Mouse (Mus musculus) hindbrain, embryonic 12.5 days (tissue): ENCODE results near the gene Tomm40l. TPM values are rescaled to one million over a fixed set of nuclear protein-coding genes. Genes with fewer than 3 reads are reported as not detected.

ENCODE experiments used
- ATAC-seq: fragments of 200-750 bp; cut with Nextera tagmentation; 2 replicates; pipeline ENCODE4 v1.8.0; 2017; ENCODE audit warnings: moderate TSS enrichment; ENCODE audit not compliant: low FRiP score
- H3K27ac ChIP-seq: fragments of 300-500 bp; sonication (generic); 2 replicates; pipeline ENCODE4 v1.5.1; 2016; ENCODE audit warnings: mild to moderate bottlenecking
- H3K27me3 ChIP-seq: fragments of 300-500 bp; sonication (generic); 2 replicates; pipeline ENCODE4 v1.6.1; 2016; ENCODE audit warnings: mild to moderate bottlenecking
- H3K36me3 ChIP-seq: fragments of 300-500 bp; sonication (generic); 2 replicates; pipeline ENCODE4 v1.6.1; 2016; ENCODE audit warnings: mild to moderate bottlenecking
- H3K4me1 ChIP-seq: fragments of 300-500 bp; sonication (generic); 2 replicates; pipeline ENCODE4 v1.6.1; 2016
- H3K4me2 ChIP-seq: fragments of 300-500 bp; sonication (generic); replicated peaks from 2 replicates; pipeline ENCODE4 v1.6.1; 2016; ENCODE audit warnings: mild to moderate bottlenecking
- H3K4me3 ChIP-seq: fragments of 300-500 bp; sonication (generic); 2 replicates; pipeline ENCODE4 v1.5.1; 2016; ENCODE audit warnings: mild to moderate bottlenecking
- H3K9ac ChIP-seq: fragments of 300-500 bp; sonication (generic); 2 replicates; pipeline ENCODE4 v1.6.1; 2016; ENCODE audit warnings: mild to moderate bottlenecking, moderate library complexity
- H3K9me3 ChIP-seq: fragments of 300-500 bp; sonication (generic); replicated peaks from 2 replicates; pipeline ENCODE4 v1.6.1; 2016; ENCODE audit warnings: mild to moderate bottlenecking
- WGBS: fragments of 180-500 bp; shearing (Covaris S2); methylation state at CpG from one replicate; pipeline ENCODE4 v1.1.7; 2016; 5-methylcytosine and 5-hydroxymethylcytosine counted together
- polyA plus RNA-seq: library from polyadenylated mRNA; unstranded; fragments of >200 nt; fragmentation: Nextera tagmentation; extraction: Ambion mirVana; gene quantifications from 2 replicates; pipeline ENCODE4 v1.2.1, GENCODE M21; 2016

The Tomm40l gene
- polyA plus RNA-seq, 1 experiment from 2014 or later = 28.1 TPM

DNA sequence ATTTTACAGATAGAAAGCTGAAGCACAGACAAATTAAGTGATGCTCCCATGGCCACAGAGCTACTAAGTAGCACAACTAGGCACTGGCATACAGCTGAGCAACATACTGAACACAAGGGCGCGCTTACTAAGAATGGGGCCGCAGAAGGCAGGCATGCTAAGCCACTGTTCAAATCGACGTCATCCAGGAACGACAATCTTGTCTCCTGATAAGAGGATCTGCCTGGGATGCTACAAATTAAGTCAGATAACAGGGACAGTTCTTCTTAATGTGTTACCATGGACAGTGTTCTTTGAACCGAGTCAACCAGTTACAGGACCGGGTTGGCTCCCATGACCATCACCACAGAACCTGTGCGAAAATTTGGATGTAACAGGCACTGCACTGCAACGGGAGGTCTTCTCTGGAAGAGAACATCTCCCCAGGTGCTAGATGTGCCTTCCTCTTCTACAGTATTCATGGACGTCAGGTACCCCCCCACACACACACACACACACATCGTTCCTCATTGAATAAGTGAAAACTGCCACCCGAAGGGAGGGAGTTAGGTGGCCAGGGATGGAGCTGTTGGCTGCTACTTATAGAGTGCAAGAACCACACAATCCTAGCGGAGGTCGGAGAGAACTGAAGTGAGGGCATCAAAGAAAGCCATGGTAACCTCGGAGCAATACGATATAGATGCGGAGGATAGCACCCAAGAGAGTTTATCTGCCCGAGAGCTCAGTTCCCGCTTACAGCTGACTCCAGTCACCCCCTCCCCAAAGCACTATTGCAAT is 27.1 kb downstream of the Tomm40l start:
- 5% methylated on average over 20 of the region's 20 CpGs for WGBS
- Histone ChIP-seq H3K4me3 (peak overlapping the region; percentile 50), H3K27me3 (peaks cover 58% of the 10 kb centered on the region), H3K36me3 (no peaks in the 10 kb centered on the region), H3K4me2 (peak overlapping the region; percentile 92), H3K9ac (peak overlapping the region; percentile 54), H3K9me3 (no peaks in the 10 kb centered on the region), H3K4me1 (peaks cover 35% of the 10 kb centered on the region), H3K27ac (no peak overlapping the region)
- no peak for ATAC-seq

DNA sequence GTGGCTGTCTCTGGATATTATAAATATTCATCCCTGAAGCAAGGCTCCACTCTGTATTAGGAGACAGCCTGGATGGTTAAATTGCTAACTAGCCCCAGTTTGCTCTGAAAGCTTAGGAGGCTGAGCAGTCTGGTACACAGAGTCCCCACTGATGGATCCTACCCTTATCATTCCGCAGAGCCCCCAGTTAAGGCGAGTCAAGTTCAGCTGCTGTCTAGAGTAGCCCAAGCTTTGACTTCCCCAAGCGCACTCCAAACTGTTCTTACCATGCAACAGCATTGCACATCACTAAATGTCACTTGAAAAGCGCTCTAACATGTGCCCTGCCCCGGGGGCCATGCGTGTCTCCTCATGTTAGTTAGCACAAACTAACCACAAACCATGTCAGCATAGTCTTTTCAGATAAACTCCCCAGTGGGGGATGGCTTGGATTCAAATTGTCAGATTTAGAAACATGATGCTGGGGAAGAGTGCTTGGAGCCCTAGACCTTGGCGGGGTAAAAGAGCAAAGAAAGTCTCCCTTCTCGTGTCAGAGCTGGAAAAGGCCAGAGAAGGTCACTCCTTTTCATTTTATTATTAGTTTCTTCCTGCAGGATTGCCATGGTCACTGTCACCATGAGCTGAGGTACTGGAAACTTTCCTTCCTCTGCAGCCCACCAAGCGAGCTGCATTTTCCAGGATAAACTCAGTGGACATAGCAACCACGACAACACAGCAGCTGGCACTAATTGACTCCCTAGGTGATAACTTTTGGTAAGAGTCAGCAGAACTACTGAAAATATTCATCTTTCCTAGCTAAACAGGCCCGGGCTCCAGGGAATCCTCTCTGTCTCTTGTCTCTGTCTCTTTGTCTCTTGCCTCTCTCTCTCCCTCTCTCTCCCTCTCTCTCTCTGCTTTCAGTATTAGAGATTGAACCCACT is 28.1 kb downstream of the Tomm40l start:
- 22% methylated on average over 11 of the region's 11 CpGs for WGBS
- H3K27me3 ChIP-seq = peaks cover 57% of the 10 kb centered on the region
- H3K4me1 ChIP-seq = peaks cover 38% of the 10 kb centered on the region
- H3K4me3 ChIP-seq = 0 out of 2 replicates have a peak overlapping the region, but pooled peaks have one; percentile 14
- peak overlapping the region; percentile 92 for H3K4me2 ChIP-seq
- H3K36me3 ChIP-seq = no peaks in the 10 kb centered on the region
- no peaks in the 10 kb centered on the region for H3K9me3 ChIP-seq
- H3K9ac ChIP-seq = no peak overlapping the region
- H3K27ac ChIP-seq = peak overlapping the region; percentile 49
- ATAC-seq = 0 out of 2 replicates have a peak, but pooled peaks have one; percentile 16

DNA sequence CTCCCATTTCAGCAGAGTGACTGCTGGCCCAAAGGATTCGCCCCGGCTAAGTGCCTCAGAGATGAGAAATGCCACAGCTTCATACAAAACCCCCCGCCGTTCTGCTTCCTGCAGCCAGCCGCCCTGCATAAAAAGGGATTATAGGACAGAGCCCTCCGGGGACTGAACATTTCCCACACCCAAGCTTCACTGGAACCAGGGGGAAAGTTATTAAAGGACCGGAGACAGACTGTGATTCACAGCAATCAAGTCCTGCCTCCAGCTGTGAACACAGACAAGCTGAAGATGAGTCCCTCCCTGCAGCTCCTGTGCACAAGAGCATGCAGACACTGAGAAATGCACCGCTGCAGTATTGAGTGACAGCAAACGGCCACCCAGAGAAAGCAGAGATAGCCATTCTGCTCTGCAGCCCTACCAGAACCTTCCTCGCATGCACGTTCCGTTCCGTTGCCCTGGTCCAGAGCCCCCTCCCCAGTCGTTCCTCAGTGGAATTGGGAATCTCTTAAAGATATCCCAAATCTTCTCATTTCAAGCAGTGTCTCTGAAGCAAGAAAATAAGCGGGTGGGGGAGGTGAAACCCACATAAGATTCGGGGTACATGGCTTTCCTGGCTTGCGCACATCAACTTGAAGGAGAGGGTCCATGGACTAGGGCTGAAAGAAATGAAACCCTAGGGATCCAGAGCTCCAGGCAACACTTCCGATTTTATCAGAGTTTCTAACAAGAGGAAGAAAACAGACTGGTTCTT is 29.0 kb downstream of the Tomm40l start:
- ATAC-seq = peak; percentile 51
- peak overlapping the region; percentile 14; the same call in 1 of the 2 replicates for H3K4me3 ChIP-seq
- no peaks in the 10 kb centered on the region for H3K36me3 ChIP-seq
- WGBS = 3% methylated on average over 18 of the region's 18 CpGs
- no peaks in the 10 kb centered on the region for H3K9me3 ChIP-seq
- peaks cover 46% of the 10 kb centered on the region for H3K4me1 ChIP-seq
- H3K27me3 ChIP-seq = peaks cover 53% of the 10 kb centered on the region
- no peak overlapping the region for H3K9ac ChIP-seq
- H3K4me2 ChIP-seq = peak overlapping the region; percentile 48
- H3K27ac ChIP-seq = peak overlapping the region; percentile 49

DNA sequence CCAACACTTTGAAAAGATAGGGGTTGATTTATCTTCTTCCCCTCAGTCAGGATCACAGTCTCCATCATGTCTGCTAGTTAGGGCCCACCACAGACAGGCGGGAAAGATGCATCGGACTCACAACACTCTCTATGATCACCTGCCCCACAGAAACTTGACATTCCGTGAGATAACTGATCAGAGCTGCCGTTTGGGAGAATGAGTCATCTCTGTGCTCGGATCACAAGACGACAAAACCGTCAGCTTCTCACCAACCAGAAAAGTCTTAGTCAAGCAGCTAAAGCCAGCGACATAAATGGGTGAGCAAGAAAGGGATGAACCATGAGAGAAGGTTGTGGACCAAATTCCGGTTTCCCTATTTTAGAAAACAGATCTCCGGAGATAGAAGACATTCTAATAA is 30.0 kb downstream of the Tomm40l start:
- peaks cover 49% of the 10 kb centered on the region for H3K4me1 ChIP-seq
- H3K4me2 ChIP-seq = no peak overlapping the region
- H3K9me3 ChIP-seq = no peaks in the 10 kb centered on the region
- 49% methylated on average over 10 of the region's 10 CpGs for WGBS
- H3K9ac ChIP-seq = no peak overlapping the region
- no peaks in the 10 kb centered on the region for H3K36me3 ChIP-seq
- peaks cover 49% of the 10 kb centered on the region for H3K27me3 ChIP-seq
- no peak for ATAC-seq
- H3K27ac ChIP-seq = no peak overlapping the region
- H3K4me3 ChIP-seq = no peak overlapping the region

DNA sequence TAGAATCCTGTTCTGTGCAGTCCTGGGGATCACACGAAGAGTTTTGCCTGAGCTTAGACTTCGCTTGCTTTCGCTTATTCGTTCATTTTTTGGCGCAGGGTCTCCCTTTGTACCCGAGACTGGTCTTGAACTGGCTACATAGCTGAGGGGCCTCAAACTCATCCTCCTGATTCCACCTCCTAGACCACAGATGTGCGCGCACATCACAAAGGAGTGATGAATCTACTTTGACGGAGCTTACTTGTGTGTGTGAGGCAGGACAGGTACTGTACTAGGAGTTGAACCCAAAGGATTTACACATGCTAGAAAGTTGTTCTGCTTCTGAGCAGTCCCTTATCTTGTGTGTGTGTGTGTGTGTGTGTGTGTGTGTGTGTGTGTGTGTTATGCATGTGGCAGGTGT is 31.5 kb downstream of the Tomm40l start:
- Histone ChIP-seq H3K9me3 (no peaks in the 10 kb centered on the region), H3K36me3 (no peaks in the 10 kb centered on the region), H3K9ac (no peak overlapping the region), H3K27ac (no peak overlapping the region), H3K4me3 (no peak overlapping the region), H3K4me2 (no peak overlapping the region), H3K4me1 (peaks cover 47% of the 10 kb centered on the region), H3K27me3 (peaks cover 36% of the 10 kb centered on the region)
- ATAC-seq = no peak
- 91% methylated on average over 9 of the region's 9 CpGs for WGBS

DNA sequence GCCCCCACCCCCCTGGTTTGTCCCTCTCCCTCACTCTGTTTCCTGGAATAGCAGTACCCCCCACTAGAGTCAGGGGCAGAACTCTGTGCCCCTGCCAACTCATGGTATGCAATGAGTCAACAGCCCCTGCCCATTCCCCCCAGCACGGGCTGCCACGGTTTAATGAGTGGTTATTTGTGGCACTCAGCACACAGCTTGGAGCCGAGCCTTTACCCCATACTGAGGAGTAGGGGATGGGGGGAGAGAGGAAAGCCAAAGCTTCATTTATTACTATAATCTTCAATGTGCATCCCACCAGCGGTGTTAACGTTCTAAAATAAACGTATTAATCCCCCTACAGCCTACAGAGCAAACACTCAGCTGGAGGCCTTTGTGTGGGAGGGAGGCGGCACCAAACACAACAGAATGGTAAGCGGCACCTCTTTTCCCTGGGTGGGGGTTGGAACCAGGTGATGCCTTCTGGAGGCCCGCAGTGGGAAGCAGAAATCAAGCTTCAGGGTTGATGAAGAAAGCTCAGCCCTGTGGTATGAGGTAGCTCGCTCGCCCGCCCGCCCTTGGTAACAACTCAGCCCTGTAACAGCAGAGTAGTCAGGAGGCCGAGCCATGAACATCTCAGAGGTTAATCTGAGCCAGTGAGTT is 32.7 kb downstream of the Tomm40l start:
- Histone ChIP-seq H3K4me3 (no peak overlapping the region), H3K36me3 (no peaks in the 10 kb centered on the region), H3K27ac (no peak overlapping the region), H3K4me2 (no peak overlapping the region), H3K27me3 (peaks cover 24% of the 10 kb centered on the region), H3K4me1 (peaks cover 38% of the 10 kb centered on the region), H3K9ac (no peak overlapping the region), H3K9me3 (no peaks in the 10 kb centered on the region)
- ATAC-seq = 0 out of 2 replicates have a peak, but pooled peaks have one; percentile 38
- WGBS = 27% methylated on average over 14 of the region's 14 CpGs

DNA sequence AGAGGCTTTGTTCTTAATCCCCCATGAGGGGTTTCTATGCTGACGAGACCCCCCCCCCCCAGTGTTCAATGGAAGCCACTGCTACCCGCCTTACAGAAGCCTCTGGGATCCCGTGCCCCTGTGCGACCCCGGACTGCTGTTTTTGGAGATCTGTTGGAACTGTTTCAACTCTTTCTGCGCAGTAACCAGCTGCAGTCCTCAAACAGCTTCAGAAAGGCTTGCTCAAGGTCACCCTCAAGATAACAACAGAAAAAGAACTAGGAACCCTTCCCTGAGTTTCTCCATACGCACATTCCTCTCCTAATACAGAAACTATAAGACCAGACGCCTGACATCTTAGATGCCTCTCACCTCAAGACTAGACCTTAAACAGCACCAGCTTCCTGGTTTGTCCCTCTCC is 33.3 kb downstream of the Tomm40l start:
- Histone ChIP-seq H3K9ac (no peak overlapping the region), H3K4me2 (no peak overlapping the region), H3K27me3 (peaks cover 19% of the 10 kb centered on the region), H3K4me1 (peaks cover 33% of the 10 kb centered on the region), H3K4me3 (no peak overlapping the region), H3K9me3 (no peaks in the 10 kb centered on the region), H3K27ac (0 out of 2 replicates have a peak overlapping the region, but pooled peaks have one; percentile 6), H3K36me3 (no peaks in the 10 kb centered on the region)
- no peak; the same call in 1 of the 2 replicates for ATAC-seq
- WGBS = 11% methylated on average over 8 of the region's 8 CpGs

DNA sequence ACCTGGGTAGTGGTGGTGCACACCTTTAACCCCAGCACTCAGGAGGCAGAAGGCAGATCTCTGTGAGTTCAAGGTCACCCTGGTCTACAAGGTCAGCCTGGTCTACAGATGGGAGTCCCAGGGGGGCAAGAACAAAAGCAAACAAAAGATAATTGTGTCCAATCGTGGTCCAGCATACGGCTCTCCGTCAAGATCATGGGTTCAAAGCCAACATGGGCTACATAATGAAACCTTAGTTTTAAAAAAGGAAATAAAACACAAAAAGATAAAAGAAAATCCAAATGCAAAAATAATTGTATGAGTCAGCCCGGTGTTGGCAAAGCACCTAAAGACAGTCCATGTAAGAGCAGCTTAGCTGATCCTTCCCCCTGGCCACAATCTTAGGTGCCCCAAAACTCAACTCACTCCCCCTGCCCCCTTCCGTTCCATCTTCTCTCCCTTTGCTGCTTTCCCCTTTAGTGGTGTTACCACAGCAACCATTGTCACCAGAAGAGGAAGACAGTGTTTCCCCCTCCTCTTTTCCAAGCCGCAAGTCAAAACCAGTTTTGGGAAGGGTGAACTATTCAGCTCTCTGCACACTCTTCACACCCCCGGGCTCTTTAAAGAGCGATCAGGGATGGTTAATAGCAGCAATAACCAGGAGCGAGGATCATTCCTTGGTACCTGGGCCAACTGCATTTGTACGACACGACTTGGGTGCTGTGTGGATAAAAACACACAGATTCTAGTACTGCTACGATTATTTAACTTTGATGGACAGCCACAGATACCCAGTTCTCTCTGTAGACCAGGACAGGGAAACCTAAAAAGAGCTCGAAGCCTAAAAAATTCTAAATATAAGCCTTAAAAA is 34.2 kb downstream of the Tomm40l start:
- no peaks in the 10 kb centered on the region for H3K9me3 ChIP-seq
- H3K36me3 ChIP-seq = no peaks in the 10 kb centered on the region
- 0 out of 2 replicates have a peak overlapping the region, but pooled peaks have one; percentile 5 for H3K27ac ChIP-seq
- H3K9ac ChIP-seq = no peak overlapping the region
- no peak overlapping the region for H3K4me3 ChIP-seq
- H3K4me2 ChIP-seq = no peak overlapping the region; the same call in 1 of the 2 replicates
- no peak for ATAC-seq
- H3K4me1 ChIP-seq = peaks cover 23% of the 10 kb centered on the region
- H3K27me3 ChIP-seq = peaks cover 13% of the 10 kb centered on the region
- 30% methylated on average over 13 of the region's 13 CpGs for WGBS

DNA sequence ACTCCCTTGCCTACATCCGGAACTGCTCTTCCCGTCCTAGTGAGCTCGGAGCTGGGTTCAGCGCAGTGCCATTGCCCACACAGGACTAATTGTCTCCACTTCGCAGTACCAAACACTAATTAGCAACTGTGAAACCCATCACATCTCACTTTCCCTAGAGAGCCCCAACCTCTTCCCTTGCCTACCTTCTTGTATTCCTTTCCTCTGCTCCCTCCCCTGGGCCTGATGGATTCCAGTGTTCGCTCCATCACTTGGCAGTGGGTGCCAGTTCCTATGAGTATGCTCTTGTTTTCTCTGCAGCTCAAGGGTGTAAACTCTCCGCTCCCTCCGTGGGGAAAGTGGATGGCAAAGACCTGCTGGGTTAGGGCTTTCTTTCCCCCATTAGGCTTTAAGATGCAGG is 36.7 kb downstream of the Tomm40l start:
- 0 out of 2 replicates have a peak, but pooled peaks cover 3% of the 10 kb centered on the region for H3K27me3 ChIP-seq
- no peaks in the 10 kb centered on the region for H3K9me3 ChIP-seq
- 73% methylated on average over 8 of the region's 8 CpGs for WGBS
- H3K36me3 ChIP-seq = no peaks in the 10 kb centered on the region
- no peak overlapping the region for H3K27ac ChIP-seq
- H3K4me2 ChIP-seq = no peak overlapping the region
- H3K9ac ChIP-seq = no peak overlapping the region; the same call in 1 of the 2 replicates
- H3K4me3 ChIP-seq = no peak overlapping the region
- H3K4me1 ChIP-seq = peaks cover 14% of the 10 kb centered on the region
- ATAC-seq = no peak

DNA sequence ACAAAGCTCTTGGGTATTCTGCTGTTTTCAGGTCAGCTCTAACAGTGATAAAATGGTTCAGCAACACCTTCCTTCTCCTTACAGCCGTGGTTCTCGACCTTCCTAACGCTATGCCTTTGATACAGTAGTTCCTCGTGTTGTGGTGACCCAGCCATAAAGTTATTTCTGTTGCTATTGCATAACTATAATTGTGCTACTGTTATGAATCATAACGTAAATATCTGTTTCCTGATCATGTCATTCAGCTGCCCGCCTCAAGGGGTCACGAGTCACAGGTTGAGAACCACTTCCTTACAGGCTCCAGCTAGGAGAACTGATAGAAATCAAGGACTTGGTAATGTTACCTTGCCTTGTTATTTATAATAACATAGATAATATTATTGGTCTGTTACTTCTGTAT is 38.0 kb downstream of the Tomm40l start:
- H3K9me3 ChIP-seq = no peaks in the 10 kb centered on the region
- no peak overlapping the region for H3K4me2 ChIP-seq
- H3K4me3 ChIP-seq = no peak overlapping the region
- H3K4me1 ChIP-seq = peaks cover 12% of the 10 kb centered on the region
- 89% methylated on average over 7 of the region's 7 CpGs for WGBS
- no peak overlapping the region for H3K9ac ChIP-seq
- ATAC-seq = no peak
- H3K36me3 ChIP-seq = no peaks in the 10 kb centered on the region
- no peaks in the 10 kb centered on the region for H3K27me3 ChIP-seq
- no peak overlapping the region for H3K27ac ChIP-seq

DNA sequence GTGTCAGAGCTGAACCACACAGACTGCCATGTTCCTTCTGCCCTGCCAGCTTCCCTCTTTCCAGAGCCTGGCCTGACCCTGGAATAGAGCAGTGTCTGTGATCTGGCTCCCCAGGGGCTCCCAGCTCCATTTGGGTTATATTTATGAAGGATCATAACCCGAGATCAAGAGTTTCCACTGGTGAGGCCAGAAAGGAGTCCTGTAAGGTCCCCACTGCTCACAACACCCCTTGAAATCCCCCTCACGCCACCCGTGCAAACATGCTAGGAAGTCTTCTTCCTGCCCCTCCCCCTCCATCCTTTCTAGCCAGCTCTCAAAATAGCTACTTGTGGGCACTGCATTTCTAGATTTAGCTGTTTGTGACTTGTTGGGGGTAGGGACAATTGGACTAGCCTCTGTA is 38.7 kb downstream of the Tomm40l start:
- Histone ChIP-seq H3K27me3 (no peaks in the 10 kb centered on the region), H3K9ac (no peak overlapping the region), H3K36me3 (no peaks in the 10 kb centered on the region), H3K4me2 (no peak overlapping the region), H3K9me3 (no peaks in the 10 kb centered on the region), H3K4me3 (no peak overlapping the region), H3K27ac (no peak overlapping the region), H3K4me1 (peaks cover 6% of the 10 kb centered on the region)
- no peak for ATAC-seq
- 73% methylated on average over 3 of the region's 3 CpGs for WGBS
